Mouse (Mus musculus) neural tube, embryonic 11.5 days (tissue): Measurements from ENCODE around the gene Kndc1. TPM values are rescaled to one million over a fixed set of nuclear protein-coding genes. Genes with fewer than 3 reads are reported as not detected.

ENCODE experiments used
- ATAC-seq: fragments of 200-750 bp; cut with Nextera tagmentation; 2 replicates; pipeline ENCODE4 v1.8.0; 2017; ENCODE audit warnings: moderate number of reproducible peaks, mild to moderate bottlenecking, moderate TSS enrichment, moderate library complexity; ENCODE audit not compliant: insufficient read depth, low FRiP score, low TSS enrichment
- DNase-seq: peaks from one replicate; pipeline ENCODE4 v3.0.0-alpha.2; 2015; ENCODE audit warnings: low spot score
- H3K27ac ChIP-seq: fragments of 300-500 bp; sonication (generic); 2 replicates; pipeline ENCODE4 v1.5.1; 2014; ENCODE audit warnings: low read depth, mild to moderate bottlenecking, low read length
- H3K27me3 ChIP-seq: fragments of 300-500 bp; sonication (generic); 2 replicates; pipeline ENCODE4 v1.6.1; 2014; ENCODE audit warnings: mild to moderate bottlenecking, low read length, mixed read lengths; ENCODE audit not compliant: control insufficient read depth, insufficient read depth
- H3K36me3 ChIP-seq: fragments of 300-500 bp; sonication (generic); 2 replicates; pipeline ENCODE4 v1.6.1; 2014; ENCODE audit warnings: mild to moderate bottlenecking, low read length, moderate library complexity, mixed read lengths; ENCODE audit not compliant: control insufficient read depth, insufficient read depth
- H3K4me1 ChIP-seq: fragments of 300-500 bp; sonication (generic); 2 replicates; pipeline ENCODE4 v1.6.1; 2014; ENCODE audit warnings: low read length, mixed read lengths; ENCODE audit not compliant: control insufficient read depth, insufficient read depth
- H3K4me2 ChIP-seq: fragments of 300-500 bp; sonication (generic); 2 replicates; pipeline ENCODE4 v1.6.1; 2014; ENCODE audit warnings: low read depth, mild to moderate bottlenecking, moderate library complexity
- H3K4me3 ChIP-seq: fragments of 300-500 bp; sonication (generic); 2 replicates; pipeline ENCODE4 v1.5.1; 2014; ENCODE audit warnings: low read depth, low read length
- H3K9ac ChIP-seq: fragments of 300-500 bp; sonication (generic); 2 replicates; pipeline ENCODE4 v1.6.1; 2014; ENCODE audit warnings: mild to moderate bottlenecking, low read length
- H3K9me3 ChIP-seq: fragments of 300-500 bp; sonication (generic); 2 replicates; pipeline ENCODE4 v1.6.1; 2016; ENCODE audit warnings: low read length; ENCODE audit not compliant: control insufficient read depth
- WGBS: fragments of 180-500 bp; shearing (Covaris S2); extraction: QIAGEN DNeasy Blood & Tissue Kit; methylation state at CpG from one replicate; pipeline ENCODE4 v1.1.7; 2014; 5-methylcytosine and 5-hydroxymethylcytosine counted together
- polyA plus RNA-seq: library from polyadenylated mRNA; unstranded; fragments of >200 nt; fragmentation: Nextera tagmentation; extraction: Ambion mirVana; gene quantifications from 2 replicates; pipeline ENCODE4 v1.2.1, GENCODE M21; 2014

Gene Kndc1
- polyA plus RNA-seq, 1 experiment from 2014 or later: 1.2 TPM

DNA sequence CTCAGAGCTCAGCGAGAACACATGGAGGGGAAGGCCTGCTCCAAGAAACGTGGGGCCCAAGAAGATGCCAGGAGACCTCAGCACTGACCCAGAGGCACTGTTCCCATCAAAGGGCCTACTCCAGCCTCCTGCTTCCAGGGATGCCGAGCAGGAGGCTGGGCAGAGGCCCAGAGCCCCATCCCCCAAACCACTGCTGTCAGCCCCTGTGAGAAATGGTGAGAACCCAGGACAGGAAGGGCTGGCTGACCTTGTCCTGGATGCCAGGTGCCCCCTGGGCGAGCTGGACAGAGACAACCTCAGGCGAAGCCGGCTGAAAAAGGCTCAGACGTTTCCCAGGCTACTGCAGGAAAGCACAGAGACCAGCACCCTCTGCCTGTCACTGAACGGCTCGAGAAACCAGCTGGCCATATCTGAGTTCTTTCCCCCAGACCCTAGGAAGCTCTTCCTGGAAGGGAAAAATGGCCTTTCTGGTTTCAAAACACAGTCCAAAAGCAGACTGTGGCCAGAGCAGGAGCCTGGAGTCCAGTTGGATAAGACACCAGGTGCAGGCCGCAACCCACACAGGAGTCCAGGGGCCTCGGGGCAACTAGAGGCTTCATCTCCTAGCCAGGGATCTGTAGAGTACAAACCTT, 15.8 kb downstream of the Kndc1 start:
- Histone ChIP-seq H3K27ac (no peak overlapping the region), H3K4me2 (no peak overlapping the region), H3K9me3 (no peaks in the 10 kb centered on the region), H3K27me3 (peaks cover 19% of the 10 kb centered on the region), H3K4me1 (peaks cover 3% of the 10 kb centered on the region; the same call in 1 of the 2 replicates), H3K9ac (no peak overlapping the region; the same call in 1 of the 2 replicates), H3K36me3 (no peaks in the 10 kb centered on the region), H3K4me3 (no peak overlapping the region)
- no peak for DNase-seq
- ATAC-seq: no peak
- WGBS: 58% methylated on average over 11 of the region's 11 CpGs

DNA sequence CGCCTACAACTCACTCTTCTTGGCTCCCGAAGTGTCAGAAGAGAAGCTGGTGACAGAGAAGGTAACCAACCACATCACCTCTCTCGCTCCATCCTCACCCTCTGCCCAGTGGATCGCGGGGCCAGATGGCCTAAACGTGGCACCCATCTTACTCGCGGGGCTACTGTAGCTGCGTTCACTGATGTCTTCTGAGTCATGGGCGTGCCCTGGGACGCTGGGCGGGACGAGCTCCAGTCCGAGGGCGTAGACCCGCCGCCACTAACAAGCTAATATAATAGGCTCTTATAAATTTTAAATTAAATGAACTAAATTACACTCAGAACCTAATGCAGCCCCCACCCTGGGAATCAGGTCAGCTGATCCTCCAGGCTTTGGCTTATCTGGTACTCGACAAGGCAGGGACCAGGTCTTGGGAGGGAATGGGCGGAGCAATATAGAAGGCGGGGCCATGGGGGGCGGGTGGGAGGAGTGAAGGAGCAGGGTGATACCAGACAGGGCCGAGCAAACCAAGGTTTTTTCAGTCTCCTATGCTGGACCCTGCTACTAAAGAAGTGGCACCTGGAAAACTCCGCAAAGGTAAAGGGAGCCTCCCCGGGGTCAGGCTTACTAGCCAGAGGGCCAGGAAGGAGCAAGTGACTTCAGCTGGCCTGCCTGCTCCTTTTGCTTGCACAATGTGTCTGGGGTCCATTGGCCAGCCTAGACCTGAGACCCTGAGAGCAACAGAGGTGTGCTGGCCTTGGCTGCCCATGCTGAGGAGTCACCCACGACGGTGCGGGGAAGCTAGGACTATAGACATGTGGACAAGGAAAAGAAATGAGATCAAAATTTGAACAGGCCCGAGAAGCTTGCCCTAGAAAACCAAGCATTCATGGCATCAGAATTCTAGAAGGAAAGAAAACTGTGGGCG, 19.9 kb downstream of the Kndc1 start:
- H3K4me1 ChIP-seq: no peaks in the 10 kb centered on the region
- DNase-seq (peak; percentile 48), ATAC-seq (peak; percentile 75; the same call in 1 of the 2 replicates)
- H3K27me3 ChIP-seq: peaks cover 23% of the 10 kb centered on the region
- no peak overlapping the region for H3K9ac ChIP-seq
- H3K4me3 ChIP-seq: peak overlapping the region; percentile 27; the same call in 1 of the 2 replicates
- H3K4me2 ChIP-seq: peak overlapping the region; percentile 41
- no peaks in the 10 kb centered on the region for H3K9me3 ChIP-seq
- no peaks in the 10 kb centered on the region for H3K36me3 ChIP-seq
- H3K27ac ChIP-seq: no peak overlapping the region
- 11% methylated on average over 29 of the region's 29 CpGs for WGBS

DNA sequence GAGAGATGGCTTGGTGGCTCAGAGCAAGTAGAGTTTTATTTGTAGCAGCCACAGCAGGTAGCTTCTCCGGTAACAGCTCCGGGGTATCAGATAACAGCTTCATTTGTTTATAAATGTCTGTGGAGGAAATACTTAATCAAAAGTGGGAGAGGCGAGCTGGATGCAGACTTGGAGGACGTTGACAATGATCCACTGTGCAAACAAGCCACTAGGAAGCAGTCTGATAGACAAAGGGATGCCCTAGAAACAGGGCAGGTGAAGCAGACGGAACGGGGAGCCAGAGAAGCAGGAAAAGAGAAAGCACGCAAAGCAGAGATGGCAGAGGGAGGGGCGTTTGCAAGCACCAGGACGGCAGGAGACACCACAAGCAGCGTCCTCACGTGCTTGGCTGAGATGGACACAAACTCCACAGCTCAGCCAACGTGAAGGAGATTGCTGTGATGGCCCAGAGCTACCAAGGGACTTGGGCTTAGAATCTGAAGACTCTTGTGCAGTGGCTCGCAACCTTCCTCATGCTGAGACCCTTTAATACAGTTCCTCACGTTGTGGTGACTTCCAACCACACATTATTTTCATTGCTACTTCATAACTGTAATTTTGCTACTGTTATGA, 21.3 kb downstream of the Kndc1 start:
- Histone ChIP-seq H3K27ac (no peak overlapping the region), H3K4me2 (no peak overlapping the region), H3K9me3 (no peaks in the 10 kb centered on the region), H3K36me3 (no peaks in the 10 kb centered on the region), H3K4me3 (no peak overlapping the region), H3K9ac (no peak overlapping the region), H3K27me3 (peaks cover 23% of the 10 kb centered on the region), H3K4me1 (no peaks in the 10 kb centered on the region)
- ATAC-seq (no peak), DNase-seq (no peak)
- 6% methylated on average over 14 of the region's 14 CpGs for WGBS

DNA sequence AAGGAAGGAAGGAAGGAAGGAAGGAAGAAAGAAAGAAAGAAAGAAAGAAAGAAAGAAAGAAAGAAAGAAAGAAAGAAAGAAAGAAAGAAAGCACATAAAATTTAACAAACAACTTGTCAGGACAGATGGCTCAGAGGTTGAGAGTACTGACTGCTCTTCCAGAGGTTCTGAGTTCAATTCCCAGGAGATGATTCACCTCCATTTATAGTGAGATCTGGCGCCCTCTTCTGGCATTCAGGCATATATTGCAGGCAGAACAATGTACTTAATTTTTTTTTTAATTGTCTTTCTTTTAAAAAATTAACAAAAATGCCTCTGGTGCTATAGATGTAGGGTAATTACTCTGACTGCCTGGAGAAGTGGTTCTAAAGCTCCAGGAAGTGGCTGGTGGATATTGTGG, 21.8 kb downstream of the Kndc1 start:
- Histone ChIP-seq H3K27ac (no peak overlapping the region), H3K4me3 (no peak overlapping the region), H3K4me2 (no peak overlapping the region), H3K9me3 (no peaks in the 10 kb centered on the region), H3K27me3 (peaks cover 23% of the 10 kb centered on the region), H3K9ac (no peak overlapping the region), H3K36me3 (no peaks in the 10 kb centered on the region), H3K4me1 (no peaks in the 10 kb centered on the region)
- DNase-seq (no peak), ATAC-seq (no peak)
- WGBS: 4% methylated on average over 1 of the region's 1 CpGs

DNA sequence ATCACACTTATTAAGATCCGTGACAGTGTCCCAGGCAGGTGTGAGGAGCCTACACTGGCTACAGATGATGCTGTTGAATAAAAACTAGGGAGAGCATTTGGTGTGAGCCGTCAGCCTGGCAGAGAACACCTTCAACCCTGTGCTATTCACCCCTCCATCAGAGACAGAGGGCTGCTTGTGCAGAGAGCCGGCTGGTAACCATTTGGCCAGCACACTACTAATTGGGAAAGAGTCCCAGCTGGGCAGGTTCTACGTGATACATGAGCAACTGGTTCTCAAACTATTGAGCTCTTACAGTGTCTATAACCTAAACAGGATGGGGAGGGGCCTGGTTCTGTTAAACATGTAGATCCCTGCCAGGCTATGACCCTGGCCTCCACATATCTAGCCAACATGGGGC, 23.8 kb downstream of the Kndc1 start:
- no peaks in the 10 kb centered on the region for H3K4me1 ChIP-seq
- ATAC-seq (no peak), DNase-seq (no peak)
- WGBS: 75% methylated on average over 4 of the region's 4 CpGs
- H3K9ac ChIP-seq: no peak overlapping the region
- H3K9me3 ChIP-seq: no peaks in the 10 kb centered on the region
- H3K27me3 ChIP-seq: peaks cover 21% of the 10 kb centered on the region
- no peaks in the 10 kb centered on the region for H3K36me3 ChIP-seq
- H3K4me3 ChIP-seq: no peak overlapping the region
- no peak overlapping the region for H3K4me2 ChIP-seq
- H3K27ac ChIP-seq: no peak overlapping the region

DNA sequence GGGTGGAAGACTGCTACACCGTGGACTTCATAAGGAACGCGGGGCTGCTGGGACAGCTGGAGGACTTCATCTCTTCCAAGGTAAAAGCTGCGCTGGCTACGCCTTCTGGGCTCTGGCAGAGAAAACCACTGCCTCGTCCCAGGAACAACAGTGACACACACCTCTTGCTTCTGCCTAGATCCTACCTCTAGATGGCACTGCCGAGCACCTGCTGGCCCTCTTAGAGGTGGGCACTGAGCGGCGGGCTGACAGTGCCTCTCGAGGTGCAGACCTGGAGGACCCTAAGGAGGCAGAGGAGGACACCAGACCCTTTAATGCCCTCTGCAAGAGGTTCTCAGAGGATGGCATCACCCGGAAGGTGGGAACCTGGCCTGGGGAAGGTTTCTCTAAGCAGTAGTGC, 36.2 kb downstream of the Kndc1 start:
- H3K4me1 ChIP-seq: no peaks in the 10 kb centered on the region
- H3K27ac ChIP-seq: no peak overlapping the region
- H3K9me3 ChIP-seq: no peaks in the 10 kb centered on the region
- H3K36me3 ChIP-seq: no peaks in the 10 kb centered on the region
- WGBS: 20% methylated on average over 11 of the region's 11 CpGs
- no peaks in the 10 kb centered on the region for H3K27me3 ChIP-seq
- H3K4me3 ChIP-seq: no peak overlapping the region
- H3K9ac ChIP-seq: no peak overlapping the region
- ATAC-seq (no peak; the same call in 1 of the 2 replicates), DNase-seq (peak; percentile 58)
- H3K4me2 ChIP-seq: no peak overlapping the region

DNA sequence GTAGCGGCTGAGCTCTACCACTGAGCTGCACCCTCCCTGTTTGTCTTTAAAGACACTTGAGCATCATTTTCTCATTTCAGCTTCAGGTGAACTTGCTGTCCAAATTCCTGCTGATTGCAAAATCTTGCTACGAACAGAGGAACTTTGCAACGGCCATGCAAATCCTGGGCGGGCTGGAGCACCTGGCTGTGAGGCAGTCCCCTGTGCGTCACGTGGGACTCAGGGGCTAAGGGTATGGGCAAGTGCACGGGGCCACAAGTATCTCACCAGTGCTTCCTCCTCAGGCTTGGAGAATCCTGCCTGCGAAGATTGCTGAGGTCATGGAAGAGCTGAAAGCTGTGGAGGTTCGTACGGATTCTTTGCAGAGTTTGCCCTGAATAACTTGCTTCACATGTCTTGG, 42.2 kb downstream of the Kndc1 start:
- Histone ChIP-seq H3K9ac (no peak overlapping the region), H3K36me3 (no peaks in the 10 kb centered on the region)
- 86% methylated on average over 10 of the region's 10 CpGs for WGBS

DNA sequence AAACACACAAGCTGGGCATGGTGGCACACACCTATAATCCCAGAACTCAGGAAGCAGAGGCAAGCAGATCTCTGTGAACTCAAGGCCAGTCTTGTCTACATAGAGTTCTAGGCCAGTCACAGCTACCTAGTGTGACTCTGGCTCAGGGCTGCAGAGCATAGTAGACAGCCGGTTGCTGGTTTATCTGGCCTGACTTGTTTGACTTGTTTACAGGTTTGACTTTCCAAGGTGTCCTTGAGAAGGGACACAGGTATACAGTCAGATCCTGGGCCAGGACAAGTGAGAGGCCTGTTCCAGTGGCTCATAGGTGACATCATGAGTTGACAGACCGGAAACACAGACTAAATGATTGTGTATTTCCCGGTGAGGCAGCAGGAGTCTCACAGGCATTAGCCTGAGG, 42.6 kb downstream of the Kndc1 start:
- 80% methylated on average over 3 of the region's 3 CpGs for WGBS
- no peak for DNase-seq

More for the DNA sequence above, 42.2 kb downstream of the Kndc1 start:
- Histone ChIP-seq H3K4me1 (no peaks in the 10 kb centered on the region), H3K4me3 (no peak overlapping the region), H3K27me3 (no peaks in the 10 kb centered on the region), H3K27ac (no peak overlapping the region), H3K4me2 (no peak overlapping the region), H3K9me3 (no peaks in the 10 kb centered on the region)
- ATAC-seq (no peak), DNase-seq (no peak)

More for the DNA sequence above, 42.6 kb downstream of the Kndc1 start:
- Histone ChIP-seq H3K27me3 (0 out of 2 replicates have a peak, but pooled peaks cover 3% of the 10 kb centered on the region), H3K4me1 (no peaks in the 10 kb centered on the region), H3K9me3 (no peaks in the 10 kb centered on the region), H3K4me2 (no peak overlapping the region), H3K27ac (no peak overlapping the region), H3K36me3 (no peaks in the 10 kb centered on the region), H3K4me3 (no peak overlapping the region), H3K9ac (no peak overlapping the region)
- no peak for ATAC-seq
